Mouse (Mus musculus): ENCODE measurements at regions not wholly inside any gene's neighbourhood (a gene's known extent, or its start where the extent isn't known, plus 50 kb on each side); places are given as distances from the start of the nearest gene placed in this dataset.

DNA sequence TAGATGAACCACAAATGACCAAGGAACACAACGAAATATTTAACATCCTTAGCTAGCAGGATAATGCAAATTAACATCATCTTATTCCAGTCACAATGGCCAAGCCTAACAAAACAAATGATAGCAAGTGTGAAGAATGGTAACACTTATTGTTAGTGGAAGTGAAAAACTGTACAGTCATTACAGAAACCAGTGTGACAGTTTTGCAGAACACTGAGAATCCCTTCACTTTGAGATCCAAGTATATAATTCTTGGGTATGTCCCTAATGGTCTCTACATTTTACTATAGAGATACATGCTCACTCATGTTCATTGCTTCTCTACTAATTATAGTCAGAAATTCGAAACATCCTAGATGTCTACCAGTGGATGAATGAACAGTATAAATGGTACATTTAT lies 212.3 kb downstream of the Tmem161b start:
- no peak overlapping the region for H3K9ac ChIP-seq (ENCODE audit: control insufficient read depth, low read depth, low read length, poor library complexity, severe bottlenecking)
- no peak overlapping the region for H3K27ac ChIP-seq (ENCODE audit: control insufficient read depth, low read depth, low read length)
- no peak overlapping the region for H3K4me3 ChIP-seq (ENCODE audit: control insufficient read depth in 1 of 2, insufficient read depth in 1 of 2, low read depth in 2 of 2, low read length in 2 of 2)
- H3K79me2 ChIP-seq (ENCODE audit: control insufficient read depth, insufficient read depth, low read length, poor library complexity): no peaks in the 10 kb centered on the region
- no peaks in the 10 kb centered on the region for H3K36me3 ChIP-seq (ENCODE audit: control insufficient read depth in 1 of 2, insufficient read depth in 2 of 2, low read length in 2 of 2)
- no peaks in the 10 kb centered on the region for H3K27me3 ChIP-seq (ENCODE audit: control insufficient read depth in 1 of 2, insufficient read depth in 2 of 2, low read length in 2 of 2)
- TF ChIP-seq ZKSCAN1 (IDR thresholded peaks at IDR 0.05; ENCODE audit: low read depth, low read length): no peak
- TF ChIP-seq UBTF (IDR thresholded peaks at IDR 0.05; ENCODE audit: borderline replicate concordance, insufficient read depth, low read depth, low read length): no peak
- no peak for TF ChIP-seq ZMIZ1 (IDR thresholded peaks at IDR 0.05; ENCODE audit: low read depth, low read length)
- TF ChIP-seq SIN3A (IDR thresholded peaks at IDR 0.05; ENCODE audit: low read length): no peak
- no peak for TF ChIP-seq NELFE (IDR thresholded peaks at IDR 0.05; ENCODE audit: low read depth, low read length)
- no peak for TF ChIP-seq MAX (IDR thresholded peaks at IDR 0.05; ENCODE audit: low read length)
- no peak for TF ChIP-seq RAD21 (IDR thresholded peaks at IDR 0.05; ENCODE audit: low read depth, low read length)
- TF ChIP-seq CHD1 (IDR thresholded peaks at IDR 0.05; ENCODE audit: low read depth, low read length): no peak
- no peak for TF ChIP-seq ZNF384 (IDR thresholded peaks at IDR 0.05; ENCODE audit: low read depth, low read length)
- TF ChIP-seq NRF1 (IDR thresholded peaks at IDR 0.05; ENCODE audit: insufficient read depth, low read depth, low read length, poor library complexity, severe bottlenecking): no peak
- TF ChIP-seq USF1 (IDR thresholded peaks at IDR 0.05; ENCODE audit: low read depth, low read length): no peak
- TF ChIP-seq MYC (IDR thresholded peaks at IDR 0.05; ENCODE audit: low read depth, low read length): no peak
- no peak for TF ChIP-seq CHD2 (IDR thresholded peaks at IDR 0.05; ENCODE audit: low read length)
- TF ChIP-seq CTCF (IDR thresholded peaks at IDR 0.05 in 2 of 3, conservative IDR thresholded peaks at IDR 0.05 in 1 of 3; ENCODE audit: control insufficient read depth in 1 of 3, insufficient read depth in 1 of 3, low read depth in 2 of 3, low read length in 3 of 3, poor library complexity in 1 of 3, severe bottlenecking in 1 of 3): no peak
- TF ChIP-seq POLR2AphosphoS5 (IDR thresholded peaks at IDR 0.05; ENCODE audit: borderline replicate concordance, low read depth, low read length): no peak
- no peak for TF ChIP-seq TCF12 (IDR thresholded peaks at IDR 0.05; ENCODE audit: low read depth, low read length)
- TF ChIP-seq ZC3H11A (IDR thresholded peaks at IDR 0.05; ENCODE audit: low read depth, low read length): no peak
- no peak for TF ChIP-seq MAZ (IDR thresholded peaks at IDR 0.05; ENCODE audit: low read depth, low read length)
- no peak for TF ChIP-seq POLR2AphosphoS2 (IDR thresholded peaks at IDR 0.05; ENCODE audit: low read length)
- DNase-seq (ENCODE audit: low read depth, low spot score): no peak
- H3K4me1 ChIP-seq (ENCODE audit: control insufficient read depth in 1 of 2, insufficient read depth in 2 of 2, low read length in 2 of 2): no peaks in the 10 kb centered on the region
- no peaks in the 10 kb centered on the region for H3K9me3 ChIP-seq (replicated peaks; ENCODE audit: insufficient read depth, low read length)

DNA sequence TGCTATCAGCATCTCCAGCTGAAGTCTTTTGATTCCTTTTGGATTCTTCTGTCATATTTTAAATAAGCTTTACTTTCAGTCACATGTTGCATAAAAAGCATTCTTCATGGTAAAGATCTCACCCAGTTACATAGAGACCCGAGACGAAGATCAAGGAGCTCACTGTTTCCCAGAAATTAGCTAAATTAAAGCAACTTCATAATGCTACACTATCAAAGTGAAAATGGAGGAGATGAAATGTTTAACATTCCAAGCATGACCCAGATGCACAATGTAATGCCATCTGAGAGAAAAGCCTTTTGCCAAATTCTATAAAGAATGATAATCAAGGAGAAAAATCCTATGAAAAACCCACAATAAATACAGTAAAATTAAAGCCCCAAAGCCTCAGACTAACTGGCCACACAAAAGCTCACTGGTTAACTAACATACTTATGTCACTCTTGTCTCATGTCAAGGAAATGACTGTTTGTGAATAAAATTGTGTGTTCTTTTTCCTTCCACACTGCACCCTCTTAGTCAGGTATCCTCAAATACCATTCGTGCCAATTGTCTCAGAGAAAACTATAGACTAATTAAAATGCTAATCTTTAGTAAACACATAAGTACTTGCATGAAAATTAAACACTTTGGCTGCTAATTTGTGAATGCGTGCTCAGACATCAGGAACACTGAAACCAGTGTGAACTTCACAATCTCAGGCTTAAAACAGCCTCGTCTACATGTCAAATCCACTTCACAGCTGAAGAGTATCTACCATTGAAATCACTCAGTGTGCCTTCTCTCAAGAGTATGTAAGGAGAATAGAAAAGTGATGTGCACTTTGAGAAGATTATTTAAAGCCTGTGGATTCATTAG lies 215.7 kb downstream of the Tmem161b start:
- no peak for DNase-seq (ENCODE audit: low read depth, low spot score)
- no peaks in the 10 kb centered on the region for H3K4me1 ChIP-seq (ENCODE audit: control insufficient read depth in 1 of 2, insufficient read depth in 2 of 2, low read length in 2 of 2)
- H3K27me3 ChIP-seq (ENCODE audit: control insufficient read depth in 1 of 2, insufficient read depth in 2 of 2, low read length in 2 of 2): no peaks in the 10 kb centered on the region
- TF ChIP-seq GABPA (IDR thresholded peaks at IDR 0.05; ENCODE audit: low read depth, low read length) (no peak), USF1 (IDR thresholded peaks at IDR 0.05; ENCODE audit: low read depth, low read length) (no peak), NRF1 (IDR thresholded peaks at IDR 0.05; ENCODE audit: insufficient read depth, low read depth, low read length, poor library complexity, severe bottlenecking) (no peak), E2F4 (IDR thresholded peaks at IDR 0.05; ENCODE audit: borderline replicate concordance, low read depth, low read length) (no peak), JUND (IDR thresholded peaks at IDR 0.05; ENCODE audit: low read depth, low read length) (no peak), ZKSCAN1 (IDR thresholded peaks at IDR 0.05; ENCODE audit: low read depth, low read length) (no peak), POLR2AphosphoS2 (IDR thresholded peaks at IDR 0.05; ENCODE audit: low read length) (no peak)
- no peak overlapping the region for H3K4me3 ChIP-seq (ENCODE audit: control insufficient read depth in 1 of 2, insufficient read depth in 1 of 2, low read depth in 2 of 2, low read length in 2 of 2)
- no peak overlapping the region for H3K9ac ChIP-seq (ENCODE audit: control insufficient read depth, low read depth, low read length, poor library complexity, severe bottlenecking)
- H3K9me3 ChIP-seq (replicated peaks; ENCODE audit: insufficient read depth, low read length): no peaks in the 10 kb centered on the region
- H3K79me2 ChIP-seq (ENCODE audit: control insufficient read depth, insufficient read depth, low read length, poor library complexity): no peaks in the 10 kb centered on the region
- no peak overlapping the region for H3K27ac ChIP-seq (ENCODE audit: control insufficient read depth, low read depth, low read length)
- no peaks in the 10 kb centered on the region for H3K36me3 ChIP-seq (ENCODE audit: control insufficient read depth in 1 of 2, insufficient read depth in 2 of 2, low read length in 2 of 2)

Data from MEL (cell line).